ENCODE assay signal across 18 mouse cellular contexts in genomic region chr17:49009384-49010073, GRCm38 (mm10).
"Had no signal": no experiment of that assay in that cellular context is flagged by ENCODE, and none has a peak within 500 bp of the region (broad histone marks: within the 10 kb centered on the region; RNA-seq: fewer than 3 reads in every experiment).

No protein-coding gene starts in this region.

- H3K9ac ChIP-seq: kidney, embryonic 15.5 days; limb, embryonic 15.5 days; liver, embryonic 12.5 days; lung, embryonic 15.5 days; midbrain, embryonic 13.5 days; neural tube, embryonic 12.5 days; stomach, embryonic 15.5 days had no signal

- H3K4me1 ChIP-seq: limb, embryonic 15.5 days; liver, embryonic 12.5 days; lung, embryonic 15.5 days; megakaryocyte, embryonic 14.5 days; midbrain, embryonic 13.5 days; neural tube, embryonic 12.5 days; stomach, embryonic 15.5 days had no signal

- H3K36me3 ChIP-seq: kidney, embryonic 15.5 days; limb, embryonic 15.5 days; liver, embryonic 12.5 days; lung, embryonic 15.5 days; midbrain, embryonic 13.5 days; neural tube, embryonic 12.5 days; stomach, embryonic 15.5 days had no signal

- ATAC-seq: inflammation-experienced regulatory T-cells, adult 6 months; intestine, postnatal 0 days; liver, embryonic 12.5 days; midbrain, embryonic 13.5 days had no signal

- H3K4me3 ChIP-seq: kidney, embryonic 15.5 days; left cerebral cortex, adult 2 months; limb, embryonic 15.5 days; liver, embryonic 12.5 days; lung, embryonic 15.5 days; megakaryocyte, embryonic 14.5 days; midbrain, embryonic 13.5 days; myocyte; neural tube, embryonic 12.5 days; stomach, embryonic 15.5 days had no signal

- H3K27ac ChIP-seq: kidney, embryonic 15.5 days; left cerebral cortex, adult 2 months; limb, embryonic 15.5 days; liver, embryonic 12.5 days; lung, embryonic 15.5 days; midbrain, embryonic 13.5 days; neural tube, embryonic 12.5 days; stomach, embryonic 15.5 days had no signal

- H3K4me2 ChIP-seq: kidney, embryonic 15.5 days; limb, embryonic 15.5 days; liver, embryonic 12.5 days; lung, embryonic 15.5 days; midbrain, embryonic 13.5 days; neural tube, embryonic 12.5 days; stomach, embryonic 15.5 days had no signal

- DNase-seq: kidney, postnatal 4 days; lung, postnatal 36 days; retina, postnatal 1 day; right cerebral cortex, postnatal 14 days; thymus, adult 2 months; thymus, postnatal 4 days had no signal

- H3K9me3 ChIP-seq: kidney, embryonic 15.5 days; limb, embryonic 15.5 days; liver, embryonic 12.5 days; lung, embryonic 15.5 days; midbrain, embryonic 13.5 days; neural tube, embryonic 12.5 days; stomach, embryonic 15.5 days had no signal

- H3K27me3 ChIP-seq: kidney, embryonic 15.5 days; limb, embryonic 15.5 days; liver, embryonic 12.5 days; lung, embryonic 15.5 days; megakaryocyte, embryonic 14.5 days; midbrain, embryonic 13.5 days; neural tube, embryonic 12.5 days; stomach, embryonic 15.5 days had no signal
